Mouse (Mus musculus) CH12.LX (cell line): ENCODE data around the gene Plxna2. TPM values are rescaled to one million over a fixed set of nuclear protein-coding genes. Genes with fewer than 3 reads are reported as not detected.

Experiments
- DNase-seq: peaks from one replicate; pipeline ENCODE4 v3.0.0-alpha.2; 2013; ENCODE audit errors: extremely low read depth
- H3K27ac ChIP-seq: 2 replicates; pipeline ENCODE4 v1.5.1; 2012; ENCODE audit warnings: low read depth, mild to moderate bottlenecking, control low read depth, moderate library complexity; ENCODE audit not compliant: insufficient read depth
- H3K27me3 ChIP-seq: replicated peaks from 2 replicates; pipeline ENCODE3; 2012; ENCODE audit warnings: inconsistent platforms
- H3K36me3 ChIP-seq, 2 experiments: replicated peaks in 1 of 2; 2 replicates each; pipeline versions ENCODE3 to v1.6.1; 2012; ENCODE audit warnings: inconsistent platforms in 1 of 2, low read length in 1 of 2, mild to moderate bottlenecking in 1 of 2, mixed read lengths in 1 of 2, moderate library complexity in 1 of 2; ENCODE audit not compliant: control insufficient read depth in 1 of 2, insufficient read depth in 1 of 2
- H3K4me1 ChIP-seq, 2 experiments: 2 replicates each; pipeline ENCODE4 v1.6.1; 2012; ENCODE audit warnings: inconsistent platforms in 1 of 2, moderate library complexity in 1 of 2; ENCODE audit not compliant: insufficient read depth in 2 of 2, control insufficient read depth in 1 of 2
- H3K4me2 ChIP-seq: 2 replicates; pipeline ENCODE4 v1.6.1; 2012; ENCODE audit warnings: low read depth, mild to moderate bottlenecking, control low read depth; ENCODE audit not compliant: poor library complexity, insufficient read depth, severe bottlenecking
- H3K4me3 ChIP-seq, 3 experiments: fragments of 150-350 bp in 1 of 3; sonication (generic) in 1 of 3; replicated peaks in 1 of 3; 2 replicates each; pipeline versions ENCODE3 to v1.5.1; 2011 to 2012; ENCODE audit warnings: low read depth in 2 of 3, low read length in 2 of 3, mild to moderate bottlenecking in 2 of 3, moderate library complexity in 2 of 3, control low read depth in 1 of 3, improper control_type of control experiment in 1 of 3, inconsistent platforms in 1 of 3, mixed read lengths in 1 of 3; ENCODE audit not compliant: poor library complexity in 1 of 3
- H3K79me2 ChIP-seq: replicated peaks from 2 replicates; pipeline ENCODE4 v1.6.1; 2012; ENCODE audit warnings: mild to moderate bottlenecking, moderate library complexity; ENCODE audit not compliant: control insufficient read depth, poor library complexity, insufficient read depth, severe bottlenecking; ENCODE audit errors: extremely low read depth
- H3K9ac ChIP-seq: 2 replicates; pipeline ENCODE4 v1.6.1; 2012; ENCODE audit warnings: low read depth, mild to moderate bottlenecking, control low read depth, moderate library complexity; ENCODE audit not compliant: insufficient read depth
- H3K9me3 ChIP-seq: replicated peaks from 2 replicates; pipeline ENCODE3; 2012; ENCODE audit warnings: low read length, inconsistent platforms, mixed read lengths
- BHLHE40 ChIP-seq: IDR thresholded peaks from 2 replicates; pipeline ENCODE4 v1.6.1; 2011; ENCODE audit warnings: mild to moderate bottlenecking, low read depth, low read length, improper control_type of control experiment
- CHD1 ChIP-seq: IDR thresholded peaks from 2 replicates; pipeline ENCODE4 v1.6.1; 2012; ENCODE audit warnings: low read depth, low read length, improper control_type of control experiment, inconsistent platforms
- CHD2 ChIP-seq: IDR thresholded peaks from 2 replicates; pipeline ENCODE4 v1.6.1; 2011; ENCODE audit warnings: low read length, improper control_type of control experiment
- CTCF ChIP-seq, 2 experiments: IDR thresholded peaks in 1 of 2; conservative IDR thresholded peaks in 1 of 2; 2 replicates each; pipeline ENCODE4 v1.5.1; 2011 to 2012; ENCODE audit warnings: low read depth in 2 of 2, low read length in 2 of 2, improper control_type of control experiment in 1 of 2, inconsistent platforms in 1 of 2, mild to moderate bottlenecking in 1 of 2, moderate library complexity in 1 of 2
- E2F4 ChIP-seq: IDR thresholded peaks from 2 replicates; pipeline ENCODE4 v1.6.1; 2011; ENCODE audit warnings: low read depth, low read length, improper control_type of control experiment; ENCODE audit not compliant: insufficient replicate concordance
- EP300 ChIP-seq: IDR thresholded peaks from 2 replicates; pipeline ENCODE4 v1.6.1; 2011; ENCODE audit warnings: low read length, improper control_type of control experiment
- HCFC1 ChIP-seq: IDR thresholded peaks from 2 replicates; pipeline ENCODE4 v1.6.1; 2012; ENCODE audit warnings: low read depth, mild to moderate bottlenecking, inconsistent platforms, low read length, improper control_type of control experiment
- IRF4 ChIP-seq: IDR thresholded peaks from 2 replicates; pipeline ENCODE4 v1.6.1; 2014; ENCODE audit warnings: low read depth, mild to moderate bottlenecking, inconsistent platforms, low read length, improper control_type of control experiment
- KAT2A ChIP-seq: IDR thresholded peaks from 2 replicates; pipeline ENCODE4 v1.6.1; 2012; ENCODE audit warnings: low read length, improper control_type of control experiment, inconsistent platforms; ENCODE audit not compliant: insufficient replicate concordance
- MAFK ChIP-seq: IDR thresholded peaks from 2 replicates; pipeline ENCODE4 v1.6.1; 2011; ENCODE audit warnings: low read length, improper control_type of control experiment; ENCODE audit not compliant: insufficient replicate concordance
- MEF2A ChIP-seq: IDR thresholded peaks from 2 replicates; pipeline ENCODE4 v1.6.1; 2014; ENCODE audit warnings: low read depth, mild to moderate bottlenecking, inconsistent platforms, low read length, improper control_type of control experiment, borderline replicate concordance
- MXI1 ChIP-seq: IDR thresholded peaks from 2 replicates; pipeline ENCODE4 v1.6.1; 2011; ENCODE audit warnings: mild to moderate bottlenecking, low read depth, low read length, improper control_type of control experiment
- MYC ChIP-seq: IDR thresholded peaks from 2 replicates; pipeline ENCODE4 v1.6.1; 2011; ENCODE audit warnings: low read depth, mild to moderate bottlenecking, improper control_type of control experiment, low read length
- NELFE ChIP-seq: IDR thresholded peaks from 2 replicates; pipeline ENCODE4 v1.6.1; 2011; ENCODE audit warnings: low read depth, low read length, improper control_type of control experiment
- PAX5 ChIP-seq: IDR thresholded peaks from 2 replicates; pipeline ENCODE4 v1.6.1; 2012; ENCODE audit warnings: low read length, inconsistent platforms, mixed read lengths
- POLR2AphosphoS2 ChIP-seq: IDR thresholded peaks from 2 replicates; pipeline ENCODE4 v1.6.1; 2011; ENCODE audit warnings: low read depth, low read length, improper control_type of control experiment
- RAD21 ChIP-seq: IDR thresholded peaks from 2 replicates; pipeline ENCODE4 v1.6.1; 2011; ENCODE audit warnings: low read depth, mild to moderate bottlenecking, low read length, improper control_type of control experiment, moderate library complexity
- SMC3 ChIP-seq: IDR thresholded peaks from 2 replicates; pipeline ENCODE4 v1.6.1; 2011; ENCODE audit warnings: low read depth, low read length, improper control_type of control experiment
- UBTF ChIP-seq: IDR thresholded peaks from 2 replicates; pipeline ENCODE4 v1.6.1; 2012; ENCODE audit warnings: low read depth, mild to moderate bottlenecking, inconsistent platforms, low read length, improper control_type of control experiment, moderate library complexity
- ZC3H11A ChIP-seq: IDR thresholded peaks from 2 replicates; pipeline ENCODE4 v1.6.1; 2012; ENCODE audit warnings: low read depth, mild to moderate bottlenecking, inconsistent platforms, low read length, improper control_type of control experiment
- ZNF384 ChIP-seq: IDR thresholded peaks from 2 replicates; pipeline ENCODE4 v1.6.1; 2012; ENCODE audit warnings: low read depth, low read length, improper control_type of control experiment, inconsistent platforms
- dilution Hi-C: fragments of 300-500 bp; cut with MboI; formaldehyde crosslinking; loops from 2 replicates; pipeline ENCODE4 v1.14.3; 2020; ENCODE audit warnings: low sequenced_read_pairs; ENCODE audit not compliant: extremely low pct_unique_long_range_greater_than_20kb, extremely low pct_ligation_motif_present
- in situ Hi-C: fragments of 300-500 bp; cut with MboI; formaldehyde crosslinking; loops from 3 replicates; pipeline ENCODE4 v1.14.3; 2019; ENCODE audit warnings: low sequenced_read_pairs, low pct_ligation_motif_present, low pct_unique_long_range_greater_than_20kb, mixed read lengths
- polyA plus RNA-seq: library from polyadenylated mRNA; unstranded; fragments of >175 nt; gene quantifications from 2 replicates; pipeline ENCODE4 v1.2.1, GENCODE M21; 2012; ENCODE audit warnings: low read depth; ENCODE audit not compliant: insufficient read length
- total RNA-seq, 2 experiments: library from RNA; depleted of rRNA; stranded (reverse); fragments of 300-350 nt in 1 of 2; fragments of >200 nt in 1 of 2; gene quantifications; 2 replicates each; pipeline ENCODE4 v1.2.3; 2012 to 2014

The Plxna2 gene
- total and polyA plus RNA-seq, 3 experiments, result 0.04 to 0.05 (median 0.04) TPM

GRCm38 (mm10) chr1:194641601-194642301, 23.7 kb downstream of the Plxna2 start:
- TF ChIP-seq NELFE, result no peak
- TF ChIP-seq CHD1, result no peak
- no peak for TF ChIP-seq HCFC1
- TF ChIP-seq BHLHE40, result no peak
- TF ChIP-seq KAT2A, result no peak
- no peak for TF ChIP-seq MXI1
- no peak for TF ChIP-seq MAFK
- no peak for TF ChIP-seq CTCF (conservative IDR thresholded peaks at IDR 0.05 in 1 of 2, IDR thresholded peaks at IDR 0.05 in 1 of 2; ENCODE audit: low read depth in 2 of 2, low read length in 2 of 2)
- TF ChIP-seq ZNF384, result no peak
- TF ChIP-seq E2F4, result no peak
- TF ChIP-seq IRF4, result no peak
- TF ChIP-seq UBTF, result no peak
- no peak for TF ChIP-seq POLR2AphosphoS2
- Histone ChIP-seq H3K4me3 (no peak overlapping the region), H3K9ac (no peak overlapping the region), H3K36me3 (no peaks in the 10 kb centered on the region), H3K27ac (no peak overlapping the region), H3K4me2 (no peak overlapping the region), H3K79me2 (no peaks in the 10 kb centered on the region), H3K27me3 (no peaks in the 10 kb centered on the region), H3K9me3 (no peaks in the 10 kb centered on the region), H3K4me1 (no peaks in the 10 kb centered on the region)
- dilution Hi-C loops, result no loop called here
- in situ Hi-C loops, result loop anchor here (25.0 kb wide), 1 partner anchor 171 kb away; no protein-coding TSS in a partner anchor
- no peak for DNase-seq

DNA sequence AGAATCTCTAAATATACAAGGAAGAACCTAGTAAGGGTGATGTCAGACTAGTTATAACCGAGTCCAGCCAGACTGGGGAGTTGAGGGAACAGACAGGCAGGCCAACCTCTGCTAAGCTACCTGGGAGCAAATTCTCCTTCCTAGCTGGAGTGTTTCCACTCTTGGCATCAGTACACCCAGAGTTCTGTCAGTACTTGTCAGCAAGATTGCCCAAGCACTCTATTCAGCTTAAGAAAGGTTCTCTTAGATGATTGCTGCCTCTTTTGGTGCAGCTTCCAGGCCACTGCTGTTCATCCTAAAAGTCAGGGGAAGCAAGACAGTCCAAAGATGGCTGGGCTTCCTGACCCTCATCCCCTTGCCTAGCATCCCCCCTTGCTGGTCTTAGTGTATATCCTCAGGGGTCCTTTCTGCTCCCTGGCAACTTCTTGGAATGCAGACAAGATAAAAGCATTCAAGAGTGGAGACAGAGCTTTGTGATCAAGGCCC, 24.3 kb downstream of the Plxna2 start:
- TF ChIP-seq RAD21, result no peak
- no peak for TF ChIP-seq CHD2
- TF ChIP-seq PAX5, result no peak
- no peak for TF ChIP-seq E2F4
- TF ChIP-seq ZC3H11A, result no peak
- no peak for TF ChIP-seq MYC
- TF ChIP-seq EP300, result no peak
- no peak for TF ChIP-seq SMC3
- no peak for TF ChIP-seq MEF2A
- TF ChIP-seq, all 38 proteins: peak for 0
- Histone ChIP-seq H3K4me1 (no peaks in the 10 kb centered on the region), H3K4me3 (no peak overlapping the region), H3K4me2 (no peak overlapping the region), H3K9me3 (no peaks in the 10 kb centered on the region), H3K79me2 (no peaks in the 10 kb centered on the region), H3K27me3 (no peaks in the 10 kb centered on the region), H3K36me3 (no peaks in the 10 kb centered on the region), H3K9ac (no peak overlapping the region), H3K27ac (no peak overlapping the region)
- dilution Hi-C loops (no loop called here), in situ Hi-C loops (loop anchor here (25.0 kb wide), 1 partner anchor 170 kb away; no protein-coding TSS in a partner anchor)
- DNase-seq, result no peak
